Mouse (Mus musculus) CH12.LX (cell line): ENCODE results near the gene Map3k20. TPM values are rescaled to one million over a fixed set of nuclear protein-coding genes. Genes with fewer than 3 reads are reported as not detected.

Source experiments
- DNase-seq: peaks from one replicate; pipeline ENCODE4 v3.0.0-alpha.2; 2013; ENCODE audit errors: extremely low read depth
- H3K27ac ChIP-seq: 2 replicates; pipeline ENCODE4 v1.5.1; 2012; ENCODE audit warnings: low read depth, mild to moderate bottlenecking, control low read depth, moderate library complexity; ENCODE audit not compliant: insufficient read depth
- H3K27me3 ChIP-seq: replicated peaks from 2 replicates; pipeline ENCODE3; 2012; ENCODE audit warnings: inconsistent platforms
- H3K36me3 ChIP-seq, 2 experiments: replicated peaks in 1 of 2; 2 replicates each; pipeline versions ENCODE3 to v1.6.1; 2012; ENCODE audit warnings: inconsistent platforms in 1 of 2, low read length in 1 of 2, mild to moderate bottlenecking in 1 of 2, mixed read lengths in 1 of 2, moderate library complexity in 1 of 2; ENCODE audit not compliant: control insufficient read depth in 1 of 2, insufficient read depth in 1 of 2
- H3K4me1 ChIP-seq, 2 experiments: 2 replicates each; pipeline ENCODE4 v1.6.1; 2012; ENCODE audit warnings: inconsistent platforms in 1 of 2, moderate library complexity in 1 of 2; ENCODE audit not compliant: insufficient read depth in 2 of 2, control insufficient read depth in 1 of 2
- H3K4me2 ChIP-seq: 2 replicates; pipeline ENCODE4 v1.6.1; 2012; ENCODE audit warnings: low read depth, mild to moderate bottlenecking, control low read depth; ENCODE audit not compliant: poor library complexity, insufficient read depth, severe bottlenecking
- H3K4me3 ChIP-seq, 3 experiments: fragments of 150-350 bp in 1 of 3; sonication (generic) in 1 of 3; replicated peaks in 1 of 3; 2 replicates each; pipeline versions ENCODE3 to v1.5.1; 2011 to 2012; ENCODE audit warnings: low read depth in 2 of 3, low read length in 2 of 3, mild to moderate bottlenecking in 2 of 3, moderate library complexity in 2 of 3, control low read depth in 1 of 3, improper control_type of control experiment in 1 of 3, inconsistent platforms in 1 of 3, mixed read lengths in 1 of 3; ENCODE audit not compliant: poor library complexity in 1 of 3
- H3K79me2 ChIP-seq: replicated peaks from 2 replicates; pipeline ENCODE4 v1.6.1; 2012; ENCODE audit warnings: mild to moderate bottlenecking, moderate library complexity; ENCODE audit not compliant: control insufficient read depth, poor library complexity, insufficient read depth, severe bottlenecking; ENCODE audit errors: extremely low read depth
- H3K9ac ChIP-seq: 2 replicates; pipeline ENCODE4 v1.6.1; 2012; ENCODE audit warnings: low read depth, mild to moderate bottlenecking, control low read depth, moderate library complexity; ENCODE audit not compliant: insufficient read depth
- H3K9me3 ChIP-seq: replicated peaks from 2 replicates; pipeline ENCODE3; 2012; ENCODE audit warnings: low read length, inconsistent platforms, mixed read lengths
- BHLHE40 ChIP-seq: IDR thresholded peaks from 2 replicates; pipeline ENCODE4 v1.6.1; 2011; ENCODE audit warnings: mild to moderate bottlenecking, low read depth, low read length, improper control_type of control experiment
- CHD1 ChIP-seq: IDR thresholded peaks from 2 replicates; pipeline ENCODE4 v1.6.1; 2012; ENCODE audit warnings: low read depth, low read length, improper control_type of control experiment, inconsistent platforms
- CHD2 ChIP-seq: IDR thresholded peaks from 2 replicates; pipeline ENCODE4 v1.6.1; 2011; ENCODE audit warnings: low read length, improper control_type of control experiment
- CTCF ChIP-seq, 2 experiments: IDR thresholded peaks in 1 of 2; conservative IDR thresholded peaks in 1 of 2; 2 replicates each; pipeline ENCODE4 v1.5.1; 2011 to 2012; ENCODE audit warnings: low read depth in 2 of 2, low read length in 2 of 2, improper control_type of control experiment in 1 of 2, inconsistent platforms in 1 of 2, mild to moderate bottlenecking in 1 of 2, moderate library complexity in 1 of 2
- ELF1 ChIP-seq: IDR thresholded peaks from 2 replicates; pipeline ENCODE4 v1.6.1; 2014; ENCODE audit warnings: low read depth, mild to moderate bottlenecking, inconsistent platforms, low read length, improper control_type of control experiment
- EP300 ChIP-seq: IDR thresholded peaks from 2 replicates; pipeline ENCODE4 v1.6.1; 2011; ENCODE audit warnings: low read length, improper control_type of control experiment
- GABPA ChIP-seq: IDR thresholded peaks from 2 replicates; pipeline ENCODE4 v1.6.1; 2012; ENCODE audit warnings: low read depth, low read length, improper control_type of control experiment, inconsistent platforms; ENCODE audit not compliant: insufficient replicate concordance
- HCFC1 ChIP-seq: IDR thresholded peaks from 2 replicates; pipeline ENCODE4 v1.6.1; 2012; ENCODE audit warnings: low read depth, mild to moderate bottlenecking, inconsistent platforms, low read length, improper control_type of control experiment
- IRF4 ChIP-seq: IDR thresholded peaks from 2 replicates; pipeline ENCODE4 v1.6.1; 2014; ENCODE audit warnings: low read depth, mild to moderate bottlenecking, inconsistent platforms, low read length, improper control_type of control experiment
- MAX ChIP-seq: IDR thresholded peaks from 2 replicates; pipeline ENCODE4 v1.6.1; 2011; ENCODE audit warnings: low read length, improper control_type of control experiment
- MAZ ChIP-seq: IDR thresholded peaks from 2 replicates; pipeline ENCODE4 v1.6.1; 2012; ENCODE audit warnings: low read depth, mild to moderate bottlenecking, inconsistent platforms, low read length, improper control_type of control experiment, moderate library complexity
- MEF2A ChIP-seq: IDR thresholded peaks from 2 replicates; pipeline ENCODE4 v1.6.1; 2014; ENCODE audit warnings: low read depth, mild to moderate bottlenecking, inconsistent platforms, low read length, improper control_type of control experiment, borderline replicate concordance
- NRF1 ChIP-seq: IDR thresholded peaks from 2 replicates; pipeline ENCODE4 v1.6.1; 2014; ENCODE audit warnings: low read depth, mild to moderate bottlenecking, inconsistent platforms, low read length, improper control_type of control experiment, moderate library complexity
- PAX5 ChIP-seq: IDR thresholded peaks from 2 replicates; pipeline ENCODE4 v1.6.1; 2012; ENCODE audit warnings: low read length, inconsistent platforms, mixed read lengths
- POLR2A ChIP-seq: IDR thresholded peaks from 2 replicates; pipeline ENCODE4 v1.6.1; 2011; ENCODE audit warnings: low read depth, mild to moderate bottlenecking, improper control_type of control experiment, low read length
- SIN3A ChIP-seq: IDR thresholded peaks from 2 replicates; pipeline ENCODE4 v1.6.1; 2012; ENCODE audit warnings: low read length, improper control_type of control experiment, inconsistent platforms
- TBP ChIP-seq: conservative IDR thresholded peaks from 2 replicates; pipeline ENCODE4 v1.6.1; 2011; ENCODE audit warnings: low read depth, low read length, improper control_type of control experiment
- TCF12 ChIP-seq: IDR thresholded peaks from 2 replicates; pipeline ENCODE4 v1.6.1; 2014; ENCODE audit warnings: low read depth, mild to moderate bottlenecking, inconsistent platforms, low read length, improper control_type of control experiment
- USF1 ChIP-seq: IDR thresholded peaks from 2 replicates; pipeline ENCODE4 v1.6.1; 2014; ENCODE audit warnings: low read depth, mild to moderate bottlenecking, inconsistent platforms, low read length, improper control_type of control experiment
- ZC3H11A ChIP-seq: IDR thresholded peaks from 2 replicates; pipeline ENCODE4 v1.6.1; 2012; ENCODE audit warnings: low read depth, mild to moderate bottlenecking, inconsistent platforms, low read length, improper control_type of control experiment
- ZMIZ1 ChIP-seq: IDR thresholded peaks from 2 replicates; pipeline ENCODE4 v1.6.1; 2012; ENCODE audit warnings: low read depth, mild to moderate bottlenecking, inconsistent platforms, low read length, improper control_type of control experiment
- dilution Hi-C: fragments of 300-500 bp; cut with MboI; formaldehyde crosslinking; loops from 2 replicates; pipeline ENCODE4 v1.14.3; 2020; ENCODE audit warnings: low sequenced_read_pairs; ENCODE audit not compliant: extremely low pct_unique_long_range_greater_than_20kb, extremely low pct_ligation_motif_present
- in situ Hi-C: fragments of 300-500 bp; cut with MboI; formaldehyde crosslinking; loops from 3 replicates; pipeline ENCODE4 v1.14.3; 2019; ENCODE audit warnings: low sequenced_read_pairs, low pct_ligation_motif_present, low pct_unique_long_range_greater_than_20kb, mixed read lengths
- polyA plus RNA-seq: library from polyadenylated mRNA; unstranded; fragments of >175 nt; gene quantifications from 2 replicates; pipeline ENCODE4 v1.2.1, GENCODE M21; 2012; ENCODE audit warnings: low read depth; ENCODE audit not compliant: insufficient read length
- total RNA-seq, 2 experiments: library from RNA; depleted of rRNA; stranded (reverse); fragments of 300-350 nt in 1 of 2; fragments of >200 nt in 1 of 2; gene quantifications; 2 replicates each; pipeline ENCODE4 v1.2.3; 2012 to 2014

Gene Map3k20
- total and polyA plus RNA-seq, 3 experiments = 4.1 to 6.6 (median 6.1) TPM

DNA sequence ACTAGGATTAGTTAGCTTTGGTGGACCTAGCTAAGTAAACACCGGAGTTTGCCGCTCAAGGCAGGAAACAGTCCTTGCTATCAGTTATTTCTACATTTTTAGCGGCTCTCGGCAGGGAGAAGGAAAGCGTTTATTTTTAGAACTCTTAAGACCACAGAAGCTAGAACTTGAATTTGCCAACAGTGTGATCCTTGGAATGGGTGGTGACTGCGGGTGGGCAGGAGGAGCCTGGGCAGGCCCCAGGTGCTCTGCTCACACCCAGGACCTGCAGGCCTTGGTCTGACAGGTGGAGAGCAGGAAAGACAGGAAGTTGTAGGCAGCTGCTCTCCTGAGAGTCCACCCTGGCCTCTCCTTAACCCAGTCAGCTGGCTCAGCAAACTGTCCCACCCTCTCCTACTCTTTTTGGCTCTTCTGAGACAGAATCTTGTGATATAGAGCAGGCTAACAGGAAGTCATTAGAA, 83.7 kb downstream of the Map3k20 start:
- Histone ChIP-seq H3K4me3 (no peak overlapping the region), H3K9me3 (no peaks in the 10 kb centered on the region), H3K36me3 (peaks cover 10 to 36% of the 10 kb centered on the region in 2 experiments), H3K27ac (no peak overlapping the region), H3K79me2 (no peaks in the 10 kb centered on the region), H3K4me1 (peaks cover 0 to 8% of the 10 kb centered on the region in 2 experiments; a peak in 1 of 4 replicates), H3K27me3 (no peaks in the 10 kb centered on the region), H3K4me2 (no peak overlapping the region), H3K9ac (no peak overlapping the region)
- TF ChIP-seq SIN3A (no peak), MEF2A (no peak), EP300 (no peak), POLR2A (no peak), CTCF (conservative IDR thresholded peaks at IDR 0.05 in 1 of 2, IDR thresholded peaks at IDR 0.05 in 1 of 2; ENCODE audit: low read depth in 2 of 2, low read length in 2 of 2) (no peak), ZMIZ1 (no peak), TCF12 (no peak), USF1 (no peak), MAZ (no peak), NRF1 (no peak)
- dilution Hi-C loops (no loop called here), in situ Hi-C loops (no loop called here)
- no peak for DNase-seq

DNA sequence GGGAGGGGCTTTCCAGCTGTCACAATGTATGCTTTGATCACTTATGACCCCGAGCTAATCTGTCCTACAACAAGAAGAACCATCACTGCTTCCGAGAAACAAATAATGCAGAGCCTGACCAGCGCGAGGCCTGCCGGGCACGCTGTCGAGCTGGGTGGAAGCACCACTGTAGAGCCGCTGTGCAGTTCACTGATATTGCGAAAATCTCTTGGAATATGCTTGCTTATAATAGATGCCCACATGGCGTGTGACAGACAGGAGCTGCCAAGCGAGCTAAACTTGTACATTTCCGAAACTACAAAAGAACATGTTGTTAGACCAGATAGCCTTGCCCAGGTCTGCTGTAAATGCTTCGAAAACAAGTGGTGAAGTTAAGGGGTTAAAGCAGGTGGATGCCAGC, 86.7 kb downstream of the Map3k20 start:
- dilution Hi-C loops = no loop called here
- Histone ChIP-seq H3K27ac (no peak overlapping the region), H3K4me2 (no peak overlapping the region), H3K9me3 (no peaks in the 10 kb centered on the region), H3K4me3 (no peak overlapping the region), H3K27me3 (no peaks in the 10 kb centered on the region), H3K36me3 (peaks cover 10 to 41% of the 10 kb centered on the region in 2 experiments), H3K9ac (no peak overlapping the region), H3K4me1 (peaks cover 0 to 8% of the 10 kb centered on the region in 2 experiments; a peak in 1 of 4 replicates), H3K79me2 (no peaks in the 10 kb centered on the region)
- no peak for TF ChIP-seq ZC3H11A
- no peak for TF ChIP-seq IRF4
- no peak for TF ChIP-seq MAX
- no peak for TF ChIP-seq HCFC1
- no peak for DNase-seq
- in situ Hi-C loops = no loop called here

DNA sequence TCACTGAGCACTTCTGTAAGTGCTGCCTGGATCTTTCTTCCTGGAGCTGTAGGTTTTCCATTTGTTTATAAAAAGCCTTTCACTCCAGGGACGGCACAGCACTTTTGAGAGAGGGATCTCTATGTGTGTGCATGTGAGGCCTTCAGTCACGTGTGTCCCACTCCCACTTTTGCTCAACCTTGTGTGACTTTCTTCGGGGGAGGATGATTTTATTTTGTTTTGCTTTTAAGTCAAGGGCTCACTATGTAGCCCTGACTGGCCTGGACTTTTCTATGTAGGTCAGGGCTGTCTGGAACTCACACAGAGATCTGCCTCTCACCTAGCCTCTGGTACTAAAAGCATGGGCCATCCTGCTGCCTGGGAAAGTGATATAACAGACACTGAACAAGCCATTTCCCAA, 88.6 kb downstream of the Map3k20 start:
- H3K9ac ChIP-seq = no peak overlapping the region
- H3K9me3 ChIP-seq = no peaks in the 10 kb centered on the region
- no peak overlapping the region for H3K27ac ChIP-seq
- in situ Hi-C loops (no loop called here), dilution Hi-C loops (no loop called here)
- no peaks in the 10 kb centered on the region for H3K27me3 ChIP-seq
- DNase-seq = no peak
- H3K4me1 ChIP-seq = peaks cover 0 to 10% of the 10 kb centered on the region in 2 experiments; a peak in 1 of 4 replicates
- peaks cover 10 to 37% of the 10 kb centered on the region in 2 experiments for H3K36me3 ChIP-seq
- no peak overlapping the region for H3K4me3 ChIP-seq
- no peak for TF ChIP-seq MEF2A
- no peak for TF ChIP-seq MAZ
- TF ChIP-seq ELF1 = no peak
- no peak for TF ChIP-seq TBP
- TF ChIP-seq CHD1 = no peak
- TF ChIP-seq TCF12 = no peak
- TF ChIP-seq PAX5 = no peak
- no peak for TF ChIP-seq ZC3H11A
- TF ChIP-seq CHD2 = no peak
- TF ChIP-seq HCFC1 = no peak
- no peak for TF ChIP-seq GABPA
- TF ChIP-seq BHLHE40 = no peak
- H3K79me2 ChIP-seq = no peaks in the 10 kb centered on the region
- H3K4me2 ChIP-seq = no peak overlapping the region
